Mouse (Mus musculus): ENCODE data around the gene Sfmbt2.

Gene Sfmbt2

GRCm38 (mm10) chr2:10565491-10565890 lies 195.2 kb downstream of the Sfmbt2 start:
- DNase-seq (ENCODE audit: low spot score in 2 of 2) = no peak

GRCm38 (mm10) chr2:10569392-10569791 lies 199.1 kb downstream of the Sfmbt2 start:
- no peak for DNase-seq (ENCODE audit: low spot score in 2 of 2)

GRCm38 (mm10) chr2:10572311-10572710 lies 202.0 kb downstream of the Sfmbt2 start:
- no peak for DNase-seq (ENCODE audit: low spot score in 2 of 2)

- DNase-seq (ENCODE audit: low spot score in 2 of 2) = no peak
These were observed 205.8 kb downstream of the Sfmbt2 start for GRCm38 (mm10) chr2:10575962-10576740.

GRCm38 (mm10) chr2:10582673-10583072 lies 212.4 kb downstream of the Sfmbt2 start:
- no peak for DNase-seq (ENCODE audit: low spot score in 2 of 2)

- DNase-seq (ENCODE audit: low spot score in 2 of 2) = no peak
These were observed 212.8 kb downstream of the Sfmbt2 start for GRCm38 (mm10) chr2:10583103-10583502.

- no peak for DNase-seq (ENCODE audit: low spot score in 2 of 2)
These were observed 221.0 kb downstream of the Sfmbt2 start for GRCm38 (mm10) chr2:10591310-10591709.

GRCm38 (mm10) chr2:10615500-10615899 lies 245.2 kb downstream of the Sfmbt2 start:
- DNase-seq (ENCODE audit: low spot score in 2 of 2) = no peak

All from frontal cortex, postnatal 25 days (tissue).